Mouse (Mus musculus) forebrain, embryonic 14.5 days (tissue): ENCODE data around the gene Srsf4. TPM values are rescaled to one million over a fixed set of nuclear protein-coding genes. Genes with fewer than 3 reads are reported as not detected.

Experiments used
- ATAC-seq: fragments of 200-750 bp; cut with Nextera tagmentation; 2 replicates; pipeline ENCODE4 v1.8.0; 2017; ENCODE audit warnings: mild to moderate bottlenecking, moderate library complexity
- DNase-seq: peaks from one replicate; pipeline ENCODE4 v3.0.0-alpha.2; 2015; ENCODE audit warnings: low spot score
- H3K27ac ChIP-seq: fragments of 300-500 bp; sonication (generic); 2 replicates; pipeline ENCODE4 v1.5.1; 2014; ENCODE audit warnings: low read depth, mild to moderate bottlenecking, control low read depth, low read length, moderate library complexity
- H3K27me3 ChIP-seq: fragments of 300-500 bp; sonication (generic); replicated peaks from 2 replicates; pipeline ENCODE4 v1.6.1; 2014; ENCODE audit warnings: low read length, control low read depth, mixed read lengths; ENCODE audit not compliant: control insufficient read depth, insufficient read depth
- H3K36me3 ChIP-seq: fragments of 300-500 bp; sonication (generic); 2 replicates; pipeline ENCODE4 v1.6.1; 2014; ENCODE audit warnings: low read length, control low read depth; ENCODE audit not compliant: control insufficient read depth, insufficient read depth
- H3K4me1 ChIP-seq: fragments of 300-500 bp; sonication (generic); 2 replicates; pipeline ENCODE4 v1.6.1; 2014; ENCODE audit warnings: antibody characterized with exemption, low read length, control low read depth; ENCODE audit not compliant: control insufficient read depth, insufficient read depth
- H3K4me2 ChIP-seq: fragments of 300-500 bp; sonication (generic); 2 replicates; pipeline ENCODE4 v1.6.1; 2014; ENCODE audit warnings: mild to moderate bottlenecking, control low read depth, low read length
- H3K4me3 ChIP-seq: fragments of 300-500 bp; sonication (generic); 2 replicates; pipeline ENCODE4 v1.5.1; 2014; ENCODE audit warnings: low read depth, low read length, control low read depth
- H3K9ac ChIP-seq: fragments of 300-500 bp; sonication (generic); 2 replicates; pipeline ENCODE4 v1.6.1; 2014; ENCODE audit warnings: mild to moderate bottlenecking, low read length, control low read depth, moderate library complexity
- H3K9me3 ChIP-seq: fragments of 300-500 bp; sonication (generic); replicated peaks from 2 replicates; pipeline ENCODE4 v1.6.1; 2016; ENCODE audit warnings: low read length, control low read depth, mixed read lengths; ENCODE audit not compliant: control insufficient read depth
- WGBS: fragments of 180-500 bp; shearing (Covaris S2); extraction: QIAGEN DNeasy Blood & Tissue Kit; methylation state at CpG from one replicate; pipeline ENCODE4 v1.1.7; 2014; 5-methylcytosine and 5-hydroxymethylcytosine counted together
- polyA plus RNA-seq: library from polyadenylated mRNA; unstranded; fragments of >200 nt; fragmentation: Nextera tagmentation; extraction: Ambion mirVana; gene quantifications from 2 replicates; pipeline ENCODE4 v1.2.1, GENCODE M21; 2014

Srsf4 gene
- polyA plus RNA-seq, 1 experiment from 2014 or later: 109 TPM

GRCm38 (mm10) chr4:131836351-131836881 is 37.0 kb upstream of the Srsf4 start:
- H3K36me3 ChIP-seq: no peaks in the 10 kb centered on the region
- H3K9me3 ChIP-seq: no peaks in the 10 kb centered on the region
- H3K4me1 ChIP-seq: peaks cover 2% of the 10 kb centered on the region; the same call in 1 of the 2 replicates
- DNase-seq (no peak), ATAC-seq (no peak)
- peak overlapping the region; percentile 84 for H3K9ac ChIP-seq
- H3K4me2 ChIP-seq: peak overlapping the region; percentile 97
- no peaks in the 10 kb centered on the region for H3K27me3 ChIP-seq
- WGBS: under 1% methylated on average over 32 of the region's 39 CpGs
- H3K27ac ChIP-seq: no peak overlapping the region
- peak overlapping the region; percentile 69 for H3K4me3 ChIP-seq

GRCm38 (mm10) chr4:131836891-131837491 is 36.4 kb upstream of the Srsf4 start:
- H3K4me3 ChIP-seq: peak overlapping the region; percentile 69
- H3K9me3 ChIP-seq: no peaks in the 10 kb centered on the region
- no peaks in the 10 kb centered on the region for H3K4me1 ChIP-seq
- ATAC-seq: peak; percentile 18; the same call in 1 of the 2 replicates
- no peak overlapping the region for H3K27ac ChIP-seq
- WGBS: under 1% methylated on average over 68 of the region's 76 CpGs
- DNase-seq: peak; percentile 55
- no peaks in the 10 kb centered on the region for H3K27me3 ChIP-seq
- H3K4me2 ChIP-seq: peak overlapping the region; percentile 97
- H3K36me3 ChIP-seq: no peaks in the 10 kb centered on the region
- peak overlapping the region; percentile 84 for H3K9ac ChIP-seq

- under 1% methylated on average over 54 of the region's 72 CpGs for WGBS
- H3K27ac ChIP-seq: no peak within 1 kb of the TSS
- no peaks in the 10 kb centered on the region for H3K9me3 ChIP-seq
- peak; percentile 90 for ATAC-seq
- H3K9ac ChIP-seq: peak within 1 kb of the TSS; percentile 84
- no peaks in the 10 kb centered on the region for H3K36me3 ChIP-seq
- DNase-seq: peak; percentile 87
- H3K4me1 ChIP-seq: no peaks in the 10 kb centered on the region
- no peaks in the 10 kb centered on the region for H3K27me3 ChIP-seq
- H3K4me2 ChIP-seq: peak within 1 kb of the TSS; percentile 97
- peak within 1 kb of the TSS; percentile 69 for H3K4me3 ChIP-seq
Measured at GRCm38 (mm10) chr4:131837872-131838524, 35.4 kb upstream of the Srsf4 start, which contains the start of gene Ptpru. Gene Ptpru (minus strand): TSS chr4:131838288.

DNA sequence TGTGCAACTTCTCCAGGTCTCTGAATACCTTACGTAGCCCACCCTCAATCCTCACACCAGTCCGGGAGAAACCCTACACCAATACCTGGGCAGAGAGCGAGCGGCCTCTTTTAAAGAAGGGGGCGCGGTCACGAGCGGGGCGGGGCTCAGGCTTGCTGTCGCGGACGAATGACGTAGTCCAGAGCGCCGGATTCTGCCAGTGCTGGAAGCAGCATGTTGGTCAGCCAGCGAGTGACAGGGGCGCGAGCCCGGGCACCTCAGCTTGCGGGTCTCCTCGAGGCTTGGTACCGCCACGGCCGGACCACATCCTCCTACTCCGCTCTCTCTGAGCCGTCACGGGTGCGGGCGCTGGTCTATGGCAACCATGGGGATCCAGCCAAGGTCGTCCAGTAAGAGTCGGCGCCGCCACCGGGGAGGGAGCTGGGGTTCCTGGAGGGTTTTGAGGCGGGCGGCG is 30.1 kb upstream of the Srsf4 start, which contains the start of gene Mecr:
Gene Mecr (plus strand): TSS at position 181 of the 454 bp plus-strand sequence.
- Histone ChIP-seq H3K27ac (no peak within 1 kb of the TSS), H3K27me3 (no peaks in the 10 kb centered on the region), H3K9ac (peak within 1 kb of the TSS; percentile 75), H3K9me3 (no peaks in the 10 kb centered on the region), H3K4me3 (peak within 1 kb of the TSS; percentile 69), H3K4me2 (peak within 1 kb of the TSS; percentile 87), H3K4me1 (peaks cover 5% of the 10 kb centered on the region), H3K36me3 (no peaks in the 10 kb centered on the region)
- peak; percentile 88 for ATAC-seq
- under 1% methylated on average over 37 of the region's 37 CpGs for WGBS
- peak; percentile 94 for DNase-seq

DNA sequence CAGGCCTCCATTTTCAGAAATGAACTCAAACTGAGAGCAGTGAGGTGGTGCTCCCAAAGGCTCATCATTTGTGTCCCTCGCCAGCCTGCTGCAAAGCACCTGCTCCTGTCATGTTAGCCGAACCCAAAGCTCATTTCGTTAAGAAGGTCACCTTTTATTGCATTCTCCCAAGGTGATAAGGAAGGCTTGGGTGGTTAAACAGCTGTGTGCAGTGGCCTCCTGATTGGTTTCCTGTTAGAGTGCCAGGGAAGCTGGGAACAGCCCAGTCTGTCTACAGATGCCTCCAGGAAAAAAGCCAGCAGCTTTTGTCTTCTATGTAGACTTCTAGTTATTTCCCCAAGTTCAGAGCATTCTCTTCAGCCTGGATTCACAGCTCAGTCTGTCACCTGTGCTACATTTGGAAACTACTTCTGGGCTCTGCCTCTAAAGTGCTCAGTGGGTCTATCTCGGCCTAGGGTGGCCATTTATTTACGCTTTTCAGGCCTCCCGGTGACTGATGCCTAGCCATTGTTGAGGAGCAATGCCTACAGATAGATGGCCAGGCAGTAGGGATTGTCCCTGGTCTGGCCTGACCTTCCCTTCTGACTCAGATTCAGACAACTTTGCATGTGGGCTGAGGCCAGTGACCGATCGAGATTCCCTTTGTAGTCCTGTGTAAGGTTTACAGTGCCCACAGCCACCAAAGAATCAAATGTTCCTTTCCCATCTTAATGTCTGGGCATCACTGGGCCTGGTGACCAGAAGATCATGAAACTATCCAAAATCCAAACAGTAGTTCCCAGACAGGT is 27.2 kb upstream of the Srsf4 start:
- Histone ChIP-seq H3K4me1 (peaks cover 18% of the 10 kb centered on the region), H3K27me3 (no peaks in the 10 kb centered on the region), H3K4me3 (no peak overlapping the region), H3K9ac (no peak overlapping the region), H3K4me2 (no peak overlapping the region), H3K27ac (no peak overlapping the region), H3K36me3 (no peaks in the 10 kb centered on the region), H3K9me3 (no peaks in the 10 kb centered on the region)
- ATAC-seq (no peak), DNase-seq (no peak)
- WGBS: 88% methylated on average over 8 of the region's 8 CpGs

DNA sequence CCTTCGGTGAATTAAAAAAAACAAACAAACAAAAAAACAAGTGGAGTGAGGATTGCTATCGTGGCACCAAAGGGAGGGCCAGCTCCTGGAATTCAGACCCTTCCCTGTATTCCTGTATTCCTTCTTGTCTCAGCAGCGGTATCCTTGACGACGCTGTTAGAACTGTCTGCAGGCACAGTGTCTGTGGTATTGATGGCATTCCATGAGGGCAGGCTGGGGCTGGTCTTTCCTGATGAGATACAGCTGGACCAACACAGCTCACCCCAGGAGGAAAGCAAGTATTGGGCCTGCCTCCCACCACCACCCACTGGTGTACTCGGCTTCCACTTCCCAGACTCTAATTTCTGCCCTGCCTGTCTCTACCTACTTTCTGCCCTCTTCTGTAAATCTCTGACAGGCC is 25.3 kb upstream of the Srsf4 start:
- Histone ChIP-seq H3K4me3 (no peak overlapping the region), H3K4me2 (no peak overlapping the region), H3K27ac (no peak overlapping the region), H3K27me3 (no peaks in the 10 kb centered on the region), H3K9me3 (no peaks in the 10 kb centered on the region), H3K36me3 (no peaks in the 10 kb centered on the region), H3K4me1 (peaks cover 18% of the 10 kb centered on the region), H3K9ac (no peak overlapping the region)
- DNase-seq: no peak
- 85% methylated on average over 6 of the region's 6 CpGs for WGBS
- ATAC-seq: no peak

DNA sequence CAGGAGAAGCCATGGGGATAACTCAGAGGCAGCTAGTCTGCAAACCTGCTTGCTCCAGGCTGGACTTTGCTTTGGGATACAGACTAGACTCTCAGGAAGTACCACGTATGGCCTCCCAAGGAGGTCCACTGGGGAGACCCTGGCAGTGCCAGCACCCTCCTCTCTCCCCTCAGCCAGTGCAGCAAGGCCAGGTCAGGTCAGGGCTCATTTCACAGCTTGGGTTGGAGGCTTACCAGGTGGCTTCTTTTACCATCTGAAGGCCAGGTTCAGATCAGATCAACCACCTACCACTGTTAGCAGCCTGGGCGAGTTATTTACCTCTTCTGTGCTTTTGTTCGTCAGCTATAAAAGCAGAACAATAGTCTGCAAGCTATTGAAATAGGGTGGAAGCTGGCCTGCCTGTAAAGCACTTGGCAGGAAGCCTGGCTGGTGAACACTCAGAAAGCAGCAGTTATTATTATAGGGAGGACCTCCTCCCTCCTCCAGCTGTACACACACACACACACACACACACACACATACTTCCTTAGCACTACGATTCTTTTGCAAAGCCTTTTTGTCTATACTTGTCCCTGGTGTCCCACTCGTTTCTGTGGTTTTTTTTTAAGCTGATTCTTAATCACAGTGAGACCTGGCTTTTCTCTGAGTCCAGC is 23.3 kb upstream of the Srsf4 start:
- H3K27me3 ChIP-seq: no peaks in the 10 kb centered on the region
- peaks cover 13% of the 10 kb centered on the region for H3K4me1 ChIP-seq
- peak overlapping the region; percentile 71 for H3K27ac ChIP-seq
- no peak overlapping the region for H3K4me3 ChIP-seq
- H3K36me3 ChIP-seq: no peaks in the 10 kb centered on the region
- DNase-seq (peak; percentile 85), ATAC-seq (peak; percentile 76)
- peak overlapping the region; percentile 29; the same call in 1 of the 2 replicates for H3K9ac ChIP-seq
- no peaks in the 10 kb centered on the region for H3K9me3 ChIP-seq
- WGBS: 9% methylated on average over 5 of the region's 5 CpGs
- H3K4me2 ChIP-seq: no peak overlapping the region

DNA sequence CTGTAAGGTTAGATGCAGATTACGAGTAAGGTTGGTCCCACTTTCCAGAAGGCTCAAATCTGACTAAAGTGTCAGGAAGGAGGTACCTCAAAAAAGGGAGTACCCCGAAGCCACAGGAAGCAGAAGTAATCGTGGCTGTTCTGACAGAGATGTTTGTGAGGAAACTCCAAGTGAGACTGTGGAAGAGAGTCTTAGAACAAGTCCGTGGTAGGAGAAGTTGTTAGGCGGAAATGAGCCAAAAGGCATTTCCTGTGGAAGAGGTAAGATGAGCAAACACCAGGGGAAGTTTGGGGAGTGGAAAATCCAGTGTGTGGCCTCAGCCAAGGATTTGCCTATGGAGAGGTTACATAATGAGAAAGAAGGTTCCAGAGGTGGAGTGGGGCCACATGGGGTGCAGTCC is 18.5 kb upstream of the Srsf4 start:
- DNase-seq: no peak
- no peak overlapping the region for H3K4me3 ChIP-seq
- H3K9ac ChIP-seq: no peak overlapping the region
- WGBS: 89% methylated on average over 5 of the region's 5 CpGs
- no peaks in the 10 kb centered on the region for H3K9me3 ChIP-seq
- no peak for ATAC-seq
- H3K27ac ChIP-seq: no peak overlapping the region
- H3K27me3 ChIP-seq: no peaks in the 10 kb centered on the region
- H3K36me3 ChIP-seq: peaks cover 11% of the 10 kb centered on the region
- H3K4me2 ChIP-seq: no peak overlapping the region
- peaks cover 9% of the 10 kb centered on the region for H3K4me1 ChIP-seq
